In genomic region chr4:97465932-97466666, GRCm38 (mm10) we compare ENCODE assay signal across 9 mouse cellular contexts.
DNase-seq lines count a peak whose midpoint lies in the region; ATAC-seq and TF ChIP-seq lines count a peak whose summit lies in the region.
"Had no signal": no experiment of that assay in that cellular context is flagged by ENCODE, and none has a peak within 500 bp of the region (broad histone marks: within the 10 kb centered on the region; RNA-seq: fewer than 3 reads in every experiment).

No protein-coding gene starts in this region.

- H3K4me3 ChIP-seq in kidney, embryonic 15.5 days (replicated peaks), result no peak overlapping the region
- no peak overlapping the region for H3K4me3 ChIP-seq in kidney, adult 2 months (ENCODE audit: insufficient read depth, low read depth, low read length)
- H3K4me3 ChIP-seq in hindbrain, embryonic 12.5 days, result no peak overlapping the region
- no peak overlapping the region for H3K4me3 ChIP-seq in midbrain, postnatal 0 days (ENCODE audit: low read depth, low read length)

- H3K4me1 ChIP-seq in kidney, embryonic 15.5 days, result no peaks in the 10 kb centered on the region
- no peaks in the 10 kb centered on the region for H3K4me1 ChIP-seq in kidney, adult 2 months (ENCODE audit: control insufficient read depth, insufficient read depth, low read length)
- peaks cover 9% of the 10 kb centered on the region for H3K4me1 ChIP-seq in hindbrain, embryonic 12.5 days
- no peaks in the 10 kb centered on the region for H3K4me1 ChIP-seq in midbrain, postnatal 0 days (ENCODE audit: insufficient read depth, low read length)

- 50% methylated on average over 6 of the region's 6 CpGs for WGBS in kidney, embryonic 15.5 days
- 47% methylated on average over 6 of the region's 6 CpGs for WGBS in kidney, adult 2 months
- WGBS in hindbrain, embryonic 12.5 days, result 19% methylated on average over 6 of the region's 6 CpGs
- WGBS in midbrain, postnatal 0 days, result 55% methylated on average over 6 of the region's 6 CpGs

- no peak overlapping the region for H3K4me2 ChIP-seq in kidney, embryonic 15.5 days
- H3K4me2 ChIP-seq in hindbrain, embryonic 12.5 days (replicated peaks), result no peak overlapping the region
- H3K4me2 ChIP-seq in midbrain, postnatal 0 days (ENCODE audit: low read depth, low read length, poor library complexity, severe bottlenecking), result no peak overlapping the region

- H3K27me3 ChIP-seq in kidney, embryonic 15.5 days, result no peaks in the 10 kb centered on the region
- no peaks in the 10 kb centered on the region for H3K27me3 ChIP-seq in kidney, adult 2 months (replicated peaks; ENCODE audit: control insufficient read depth, insufficient read depth, low read length)
- no peaks in the 10 kb centered on the region for H3K27me3 ChIP-seq in hindbrain, embryonic 12.5 days
- no peaks in the 10 kb centered on the region for H3K27me3 ChIP-seq in midbrain, postnatal 0 days (ENCODE audit: insufficient read depth, low read length)
- H3K27me3 ChIP-seq: CH12.LX had no signal

- no peak for DNase-seq in kidney, adult 2 months
- peak; percentile 74 for DNase-seq in ZHBTc4 (ENCODE audit: low read depth, low spot score)
- peak; percentile 9 for DNase-seq in midbrain, postnatal 0 days (ENCODE audit: low spot score)
- DNase-seq in heart, adult 8-10 months (ENCODE audit: low spot score), result no peak
- no peak for DNase-seq in B cell, adult 2 months
- DNase-seq in frontal cortex, postnatal 10 days (ENCODE audit: low spot score in 2 of 2), result no peak

- TF ChIP-seq CTCF in kidney, adult 2 months (conservative IDR thresholded peaks at IDR 0.05; ENCODE audit: insufficient read depth, insufficient read length, low read depth, low read length), result no peak
- TF ChIP-seq CTCF in midbrain, postnatal 0 days (IDR thresholded peaks at IDR 0.05), result no peak

- ATAC-seq in kidney, embryonic 15.5 days (replicated peaks; ENCODE audit: low FRiP score), result peak; percentile 78
- ATAC-seq in hindbrain, embryonic 12.5 days (ENCODE audit: low FRiP score), result peak; percentile 95
- peak; percentile 49; the same call in 1 of the 2 replicates for ATAC-seq in midbrain, postnatal 0 days (ENCODE audit: low FRiP score)

- no peak for TF ChIP-seq POLR2A in kidney, adult 2 months (IDR thresholded peaks at IDR 0.05; ENCODE audit: low read depth, low read length)

- no peak overlapping the region for H3K9ac ChIP-seq in kidney, embryonic 15.5 days
- no peak overlapping the region for H3K9ac ChIP-seq in hindbrain, embryonic 12.5 days
- no peak overlapping the region for H3K9ac ChIP-seq in midbrain, postnatal 0 days (replicated peaks; ENCODE audit: low read length, poor library complexity, severe bottlenecking)

- H3K36me3 ChIP-seq in kidney, embryonic 15.5 days, result no peaks in the 10 kb centered on the region
- H3K36me3 ChIP-seq in kidney, adult 2 months (ENCODE audit: control insufficient read depth, insufficient read depth, low read length), result no peaks in the 10 kb centered on the region
- H3K36me3 ChIP-seq in hindbrain, embryonic 12.5 days, result no peaks in the 10 kb centered on the region
- no peaks in the 10 kb centered on the region for H3K36me3 ChIP-seq in midbrain, postnatal 0 days (ENCODE audit: insufficient read depth, low read length)

- no peak overlapping the region for H3K27ac ChIP-seq in kidney, embryonic 15.5 days
- H3K27ac ChIP-seq in kidney, adult 2 months (ENCODE audit: insufficient read depth, low read depth, low read length), result no peak overlapping the region
- peak overlapping the region; percentile 67 for H3K27ac ChIP-seq in hindbrain, embryonic 12.5 days
- no peak overlapping the region for H3K27ac ChIP-seq in midbrain, postnatal 0 days (ENCODE audit: low read depth, low read length)

- no peaks in the 10 kb centered on the region for H3K9me3 ChIP-seq in kidney, embryonic 15.5 days (replicated peaks)
- H3K9me3 ChIP-seq in hindbrain, embryonic 12.5 days (replicated peaks), result no peaks in the 10 kb centered on the region
- H3K9me3 ChIP-seq in midbrain, postnatal 0 days (ENCODE audit: low read length), result no peaks in the 10 kb centered on the region

Comparison
In these comparisons a context has a peak if more than half of its experiments do, and no peak if none do; other contexts are left out.
1. DNase-seq: peak in ZHBTc4 (single experiment) and midbrain, postnatal 0 days (single experiment); none in kidney, adult 2 months (single experiment), heart, adult 8-10 months (single experiment), B cell, adult 2 months (0 of 2) and frontal cortex, postnatal 10 days (0 of 2).
2. Peak in every context shown above with its lines, with median percentiles within 50 percentile points of each other: ATAC-seq.